Mouse (Mus musculus) 416B (cell line): ENCODE results near the gene Zfp872.
"Not testable (repeated sequence)": the region's sequence is repeated elsewhere in the genome, so short reads cannot be mapped to it uniquely, and the experiment has no call there.

Experiments
- DNase-seq: peaks from one replicate; pipeline ENCODE4 v3.0.0; 2011; ENCODE audit warnings: low read depth

Gene Zfp872

GRCm38 (mm10) chr9:22169327-22169726 lies 18.6 kb upstream of the Zfp872 start:
- DNase-seq = no peak

- DNase-seq = no peak
Measured at GRCm38 (mm10) chr9:22172318-22172717, 15.6 kb upstream of the Zfp872 start.

- DNase-seq = no peak
Measured at GRCm38 (mm10) chr9:22196412-22196811, 8.5 kb downstream of the Zfp872 start.

GRCm38 (mm10) chr9:22213785-22214194 lies 25.9 kb downstream of the Zfp872 start:
- DNase-seq = peak; percentile 10

GRCm38 (mm10) chr9:22214549-22214948 lies 26.7 kb downstream of the Zfp872 start:
- peak; percentile 11 for DNase-seq

DNA sequence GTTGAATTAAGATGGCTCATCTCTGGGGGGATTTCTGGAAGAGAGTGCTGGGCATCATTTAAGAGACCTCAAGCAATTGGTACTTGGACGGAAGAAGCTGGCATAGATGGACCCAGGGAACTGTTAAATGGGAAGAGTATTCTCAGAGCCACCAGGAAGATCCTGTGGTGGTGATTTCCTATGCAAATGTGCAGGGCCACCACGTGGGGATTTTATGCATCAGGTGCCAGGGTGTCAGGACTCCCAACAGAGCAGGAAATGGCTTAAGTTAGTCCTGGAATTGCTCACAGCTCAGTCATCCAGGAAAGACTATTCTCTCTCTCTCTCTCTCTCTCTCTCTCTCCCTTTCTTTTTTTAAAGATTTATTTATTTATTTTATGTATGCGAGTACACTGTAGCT lies 28.8 kb downstream of the Zfp872 start:
- DNase-seq = no peak

DNA sequence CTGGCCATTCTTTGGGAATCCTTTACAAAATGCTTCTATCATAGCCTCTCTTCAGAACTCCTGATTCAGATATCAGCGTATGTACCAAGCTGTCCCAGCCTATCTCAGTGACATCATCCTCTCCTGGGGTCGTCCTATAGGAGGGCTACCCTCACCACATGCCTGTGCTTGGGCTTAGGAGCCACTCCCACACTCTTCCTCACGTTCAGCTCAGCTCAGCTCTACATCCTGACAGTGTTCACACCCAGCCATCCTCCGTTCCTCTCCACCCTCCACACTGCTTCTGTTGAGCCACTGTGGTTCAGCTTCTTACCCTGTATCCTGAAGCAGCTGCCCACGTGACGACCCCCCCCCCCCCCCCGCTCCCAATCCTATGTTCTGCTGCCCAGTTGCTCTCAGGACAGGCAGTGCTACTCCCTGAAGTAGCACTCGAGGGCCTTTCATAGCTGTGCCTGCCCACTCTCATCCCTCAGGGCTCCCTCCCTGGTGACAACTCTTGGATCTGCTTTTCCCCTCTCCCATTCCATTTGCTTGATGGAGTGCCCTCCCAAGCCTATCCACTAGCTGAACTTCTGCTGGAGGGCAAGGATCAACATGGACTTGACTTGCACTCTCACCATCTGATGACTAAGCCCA lies 30.1 kb downstream of the Zfp872 start:
- no peak for DNase-seq

DNA sequence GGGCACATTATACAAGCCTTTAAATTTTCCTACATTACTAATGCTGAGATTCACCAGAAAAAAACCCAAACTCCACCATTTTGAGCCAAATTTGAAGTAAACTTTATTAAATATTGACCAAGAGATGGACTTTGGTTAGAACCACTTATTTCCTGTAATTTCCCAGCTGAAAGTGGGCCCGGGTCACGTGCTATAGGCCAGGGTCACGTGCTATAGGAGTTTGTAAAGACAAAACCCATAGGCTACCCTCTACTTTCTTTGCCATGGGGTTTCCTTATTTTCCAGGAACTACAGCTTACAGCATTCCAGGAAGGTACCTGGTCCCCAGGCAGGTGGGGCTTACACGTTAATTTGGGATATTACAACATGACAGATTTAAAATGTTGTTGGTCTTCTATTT lies 36.2 kb downstream of the Zfp872 start:
- no peak for DNase-seq

DNA sequence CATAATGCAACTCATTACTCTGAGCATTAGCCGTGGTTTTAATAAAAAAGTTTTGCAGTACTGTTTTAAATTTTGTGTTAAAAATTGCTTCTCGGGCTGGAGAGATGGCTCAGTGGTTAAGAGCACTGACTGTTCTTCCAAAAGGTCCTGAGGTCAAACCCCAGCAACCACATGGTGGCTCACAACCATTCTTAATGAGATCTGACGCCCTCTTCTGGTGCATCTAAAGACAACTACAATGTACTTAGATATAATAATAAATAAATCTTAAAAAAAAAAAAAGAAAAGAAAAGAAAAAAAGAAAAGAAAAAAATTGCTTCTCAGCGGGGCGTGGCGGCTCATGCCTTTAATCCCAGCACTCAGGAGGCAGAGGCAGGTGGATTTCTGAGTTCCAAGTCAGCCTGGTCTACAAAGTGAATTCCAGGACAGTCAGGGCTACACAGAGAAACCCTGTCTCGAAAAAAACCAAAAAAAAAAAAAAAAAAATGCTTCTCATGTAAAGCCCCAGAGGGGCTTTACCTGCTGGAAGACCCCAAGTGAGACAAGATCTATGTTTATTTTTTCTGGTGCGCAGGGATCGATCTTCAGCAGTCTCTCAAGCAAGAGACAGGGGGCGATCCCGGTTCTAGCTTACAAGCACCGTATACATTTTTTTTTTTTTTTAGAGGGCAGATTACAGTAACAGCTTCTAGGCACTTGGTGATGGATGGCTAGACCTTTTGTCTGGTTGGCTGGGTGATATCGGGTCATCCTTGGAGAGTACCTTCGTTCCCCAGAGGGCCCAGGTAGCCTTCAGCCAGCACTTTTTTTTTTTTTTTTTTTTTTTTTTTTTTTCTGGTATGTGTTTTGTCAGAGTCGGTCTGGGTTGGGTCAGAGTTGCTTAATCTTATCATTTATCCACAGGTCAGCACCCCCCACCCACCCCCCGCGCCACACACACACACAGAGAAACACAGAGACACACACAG lies 36.9 kb downstream of the Zfp872 start:
- peak; percentile 92 for DNase-seq

- DNase-seq = peak; percentile 100
Measured at GRCm38 (mm10) chr9:22225581-22226388, 37.9 kb downstream of the Zfp872 start, which contains the start of gene Zfp809. Gene Zfp809 (plus strand): TSS chr9:22225714.

- DNase-seq = not testable (repeated sequence)
Measured at GRCm38 (mm10) chr9:22226389-22226673, 38.4 kb downstream of the Zfp872 start.

GRCm38 (mm10) chr9:22226846-22227245 lies 39.0 kb downstream of the Zfp872 start:
- peak; percentile 35 for DNase-seq

GRCm38 (mm10) chr9:22229386-22230026 lies 41.6 kb downstream of the Zfp872 start:
- no peak for DNase-seq

GRCm38 (mm10) chr9:22230061-22230460 lies 42.2 kb downstream of the Zfp872 start:
- DNase-seq = no peak

DNA sequence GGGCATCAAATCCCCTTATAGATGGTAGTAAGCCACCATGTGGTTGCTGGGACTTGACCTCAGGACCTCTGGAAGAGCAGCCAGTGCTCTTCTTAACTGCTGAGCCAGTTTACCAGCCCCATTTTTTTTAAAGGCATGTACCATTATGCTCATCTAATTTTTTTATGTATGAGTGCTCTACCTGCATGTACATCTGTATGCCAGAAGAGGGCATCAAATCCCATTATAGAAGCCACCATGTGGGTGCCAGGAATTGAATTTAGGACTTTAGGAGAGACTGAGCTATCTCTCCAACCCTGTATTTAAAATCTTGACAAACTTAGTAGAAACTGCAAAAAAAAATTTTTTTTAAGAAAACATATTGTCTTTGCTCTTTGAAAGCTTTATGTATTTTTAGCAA lies 42.7 kb downstream of the Zfp872 start:
- DNase-seq = peak; percentile 74

- no peak for DNase-seq
Measured at GRCm38 (mm10) chr9:22240001-22240400, 52.1 kb downstream of the Zfp872 start.

GRCm38 (mm10) chr9:22244242-22244641 lies 56.4 kb downstream of the Zfp872 start:
- no peak for DNase-seq
